Mouse (Mus musculus) fibroblast of lung, adult 2 months (primary cell): ENCODE data around the gene 4921504E06Rik.

Source experiments
- DNase-seq: peaks from one replicate; pipeline ENCODE4 v3.0.0-alpha.2; 2011; ENCODE audit warnings: low read depth

4921504E06Rik gene

GRCm38 (mm10) chr2:19505744-19506143, 48.0 kb downstream of the 4921504E06Rik start:
- DNase-seq = no peak

GRCm38 (mm10) chr2:19490262-19490661, 63.5 kb downstream of the 4921504E06Rik start:
- no peak for DNase-seq

- no peak for DNase-seq
Observed at GRCm38 (mm10) chr2:19461940-19462339, 91.8 kb downstream of the 4921504E06Rik start.

GRCm38 (mm10) chr2:19458785-19459184, 94.9 kb downstream of the 4921504E06Rik start:
- DNase-seq = no peak

GRCm38 (mm10) chr2:19455857-19456482, 97.7 kb downstream of the 4921504E06Rik start:
- DNase-seq = no peak

- no peak for DNase-seq
Observed at GRCm38 (mm10) chr2:19455228-19455627, 98.5 kb downstream of the 4921504E06Rik start.

- DNase-seq = no peak
Observed at GRCm38 (mm10) chr2:19452531-19453055, 101.1 kb downstream of the 4921504E06Rik start.

GRCm38 (mm10) chr2:19449308-19449707, 104.4 kb downstream of the 4921504E06Rik start:
- no peak for DNase-seq

GRCm38 (mm10) chr2:19448042-19448700, 105.5 kb downstream of the 4921504E06Rik start:
- no peak for DNase-seq

GRCm38 (mm10) chr2:19446746-19447145, 107.0 kb downstream of the 4921504E06Rik start:
- no peak for DNase-seq

- no peak for DNase-seq
Observed at GRCm38 (mm10) chr2:19445871-19446501, 107.7 kb downstream of the 4921504E06Rik start.

- no peak for DNase-seq
Observed at GRCm38 (mm10) chr2:19444931-19445831, 108.5 kb downstream of the 4921504E06Rik start, which contains the start of gene Ptf1a. Ptf1a (plus strand) TSS chr2:19445663.

GRCm38 (mm10) chr2:19444346-19444745, 109.4 kb downstream of the 4921504E06Rik start:
- no peak for DNase-seq

- DNase-seq = no peak
Observed at GRCm38 (mm10) chr2:19431614-19432323, 121.9 kb downstream of the 4921504E06Rik start.

- DNase-seq = no peak
Observed at GRCm38 (mm10) chr2:19431186-19431585, 122.5 kb downstream of the 4921504E06Rik start.

GRCm38 (mm10) chr2:19430746-19431145, 123.0 kb downstream of the 4921504E06Rik start:
- no peak for DNase-seq

- DNase-seq = no peak
Observed at GRCm38 (mm10) chr2:19429691-19430690, 123.7 kb downstream of the 4921504E06Rik start.

GRCm38 (mm10) chr2:19429031-19429430, 124.7 kb downstream of the 4921504E06Rik start:
- no peak for DNase-seq

GRCm38 (mm10) chr2:19423086-19423485, 130.6 kb downstream of the 4921504E06Rik start:
- no peak for DNase-seq

- no peak for DNase-seq
Observed at GRCm38 (mm10) chr2:19422226-19422625, 131.5 kb downstream of the 4921504E06Rik start.
